Mouse (Mus musculus) heart, adult 2 months (tissue): ENCODE results near the gene Mtmr3.

Experiments
- EP300 ChIP-seq: fragments of 200-500 bp; IDR thresholded peaks from 2 replicates; pipeline ENCODE4 v1.6.1; 2011; ENCODE audit warnings: low read depth, low read length, control low read depth; ENCODE audit not compliant: insufficient read depth
- POLR2A ChIP-seq: fragments of 200-500 bp; IDR thresholded peaks from 2 replicates; pipeline ENCODE4 v1.6.1; 2011; ENCODE audit warnings: mild to moderate bottlenecking, low read depth, low read length, control low read depth; ENCODE audit not compliant: insufficient read depth

- no peak for TF ChIP-seq POLR2A
- TF ChIP-seq EP300: no peak
These were observed 17.6 kb downstream of the Mtmr3 start for GRCm38 (mm10) chr11:4577079-4577478.
